Mouse (Mus musculus) liver, embryonic 13.5 days (tissue): Measurements from ENCODE around the gene H2-T3. TPM values are rescaled to one million over a fixed set of nuclear protein-coding genes. Genes with fewer than 3 reads are reported as not detected.
"Not testable (repeated sequence)": the region's sequence is repeated elsewhere in the genome, so short reads cannot be mapped to it uniquely, and the experiment has no call there.

Experiments used
- ATAC-seq: fragments of 200-750 bp; cut with Nextera tagmentation; 2 replicates; pipeline ENCODE4 v1.8.0; 2017; ENCODE audit warnings: low read depth, mild to moderate bottlenecking, moderate number of reproducible peaks, moderate library complexity
- DNase-seq: peaks from one replicate; pipeline ENCODE4 v3.0.0; 2022
- H3K27ac ChIP-seq: fragments of 300-500 bp; sonication (generic); 2 replicates; pipeline ENCODE4 v1.5.1; 2015; ENCODE audit warnings: moderate library complexity, mild to moderate bottlenecking, inconsistent platforms
- H3K27me3 ChIP-seq: fragments of 300-500 bp; sonication (generic); 2 replicates; pipeline ENCODE4 v1.6.1; 2015; ENCODE audit warnings: mild to moderate bottlenecking, inconsistent platforms
- H3K36me3 ChIP-seq: fragments of 300-500 bp; sonication (generic); 2 replicates; pipeline ENCODE4 v1.6.1; 2015; ENCODE audit warnings: mild to moderate bottlenecking, inconsistent platforms
- H3K4me1 ChIP-seq: fragments of 300-500 bp; sonication (generic); replicated peaks from 2 replicates; pipeline ENCODE4 v1.6.1; 2015; ENCODE audit warnings: inconsistent platforms
- H3K4me2 ChIP-seq: fragments of 300-500 bp; sonication (generic); 2 replicates; pipeline ENCODE4 v1.6.1; 2015; ENCODE audit warnings: inconsistent platforms, mild to moderate bottlenecking, moderate library complexity
- H3K4me3 ChIP-seq: fragments of 300-500 bp; sonication (generic); replicated peaks from 2 replicates; pipeline ENCODE4 v1.5.1; 2015; ENCODE audit warnings: mild to moderate bottlenecking, inconsistent platforms
- H3K9ac ChIP-seq: fragments of 300-500 bp; sonication (generic); 2 replicates; pipeline ENCODE4 v1.6.1; 2015; ENCODE audit warnings: mild to moderate bottlenecking, inconsistent platforms
- H3K9me3 ChIP-seq: fragments of 300-500 bp; sonication (generic); replicated peaks from 2 replicates; pipeline ENCODE4 v1.6.1; 2016; ENCODE audit warnings: inconsistent platforms
- WGBS: fragments of 180-500 bp; shearing (Covaris S2); methylation state at CpG from one replicate; pipeline ENCODE4 v1.1.7; 2015; ENCODE audit not compliant: insufficient replicate concordance; 5-methylcytosine and 5-hydroxymethylcytosine counted together
- polyA plus RNA-seq: library from polyadenylated mRNA; unstranded; fragments of >200 nt; fragmentation: Nextera tagmentation; extraction: Ambion mirVana; gene quantifications from 2 replicates; pipeline ENCODE4 v1.2.1, GENCODE M21; 2015

Gene H2-T3
- polyA plus RNA-seq, result not detected in 2 replicates

- Histone ChIP-seq H3K27me3 (peaks cover 41% of the 10 kb centered on the region), H3K9ac (no peak within 1 kb of the TSS)
- 48% methylated on average over 2 of the region's 2 CpGs for WGBS
Measured at GRCm38 (mm10) chr17:36190169-36190507, at the start of gene H2-T3. Gene H2-T3, minus strand, starts transcription at chr17:36190287.

DNA sequence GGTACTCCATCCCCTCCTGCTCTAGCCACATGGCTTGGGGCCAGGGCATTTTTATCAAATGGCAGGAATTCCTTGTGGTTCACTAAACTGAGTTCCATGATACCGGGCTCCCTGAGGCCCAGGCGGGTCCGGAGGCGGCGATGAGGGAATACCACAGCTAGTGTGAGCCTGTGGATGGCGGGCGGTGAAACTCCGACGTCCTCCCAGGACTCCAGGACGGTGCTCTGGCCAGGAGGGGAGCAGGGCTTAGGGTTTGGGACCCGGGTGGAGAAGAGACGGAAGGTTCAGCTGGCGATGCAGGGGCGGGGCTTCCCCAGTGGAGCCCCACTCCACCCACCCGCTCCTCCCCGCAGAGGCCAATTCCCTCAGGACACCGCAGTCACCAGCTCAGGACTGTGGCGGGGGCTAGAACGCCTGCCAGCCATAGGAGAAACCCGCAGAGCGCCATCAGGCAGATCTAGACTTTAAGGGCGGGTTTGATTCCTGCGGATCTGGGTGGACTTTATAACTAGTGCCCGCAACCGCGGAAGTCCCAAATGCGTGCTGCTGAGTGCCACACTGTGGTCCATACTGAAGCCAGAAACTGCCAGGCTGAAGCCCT lies 47.3 kb upstream of the H2-T3 start:
- no peak overlapping the region for H3K27ac ChIP-seq
- peak overlapping the region; percentile 29 for H3K4me3 ChIP-seq
- WGBS, result 5% methylated on average over 27 of the region's 27 CpGs
- H3K4me1 ChIP-seq, result no peaks in the 10 kb centered on the region
- peaks cover 66% of the 10 kb centered on the region for H3K27me3 ChIP-seq
- ATAC-seq (no peak), DNase-seq (no peak)
- H3K9me3 ChIP-seq, result no peaks in the 10 kb centered on the region
- H3K4me2 ChIP-seq, result peak overlapping the region; percentile 53
- no peak overlapping the region for H3K9ac ChIP-seq
- no peaks in the 10 kb centered on the region for H3K36me3 ChIP-seq

More at GRCm38 (mm10) chr17:36190169-36190507, at the start of gene H2-T3:
- H3K27ac ChIP-seq, result no peak within 1 kb of the TSS
- H3K4me2 ChIP-seq, result no peak within 1 kb of the TSS
- no peak for DNase-seq
- ATAC-seq, result no peak
- no peaks in the 10 kb centered on the region for H3K36me3 ChIP-seq
- no peak within 1 kb of the TSS for H3K4me3 ChIP-seq
- no peaks in the 10 kb centered on the region for H3K4me1 ChIP-seq
- no peaks in the 10 kb centered on the region for H3K9me3 ChIP-seq

GRCm38 (mm10) chr17:36235300-36235699 lies 45.2 kb upstream of the H2-T3 start:
- not testable (repeated sequence) for H3K4me1 ChIP-seq, ATAC-seq, H3K4me2 ChIP-seq, H3K36me3 ChIP-seq, H3K27ac ChIP-seq, H3K4me3 ChIP-seq, DNase-seq, H3K9me3 ChIP-seq, H3K9ac ChIP-seq
- WGBS, result 13% methylated on average over 9 of the region's 9 CpGs
- H3K27me3 ChIP-seq, result peaks cover 58% of the 10 kb centered on the region

- Histone ChIP-seq H3K36me3 (no peaks in the 10 kb centered on the region), H3K27ac (no peak overlapping the region), H3K9ac (no peak overlapping the region), H3K9me3 (no peaks in the 10 kb centered on the region), H3K4me1 (no peaks in the 10 kb centered on the region), H3K27me3 (peaks cover 50% of the 10 kb centered on the region), H3K4me3 (no peak overlapping the region), H3K4me2 (no peak overlapping the region)
- 59% methylated on average over 5 of the region's 5 CpGs for WGBS
- no peak for DNase-seq
- ATAC-seq, result no peak
Measured at GRCm38 (mm10) chr17:36233572-36233971, 43.5 kb upstream of the H2-T3 start.

GRCm38 (mm10) chr17:36231318-36231717 lies 41.2 kb upstream of the H2-T3 start:
- no peaks in the 10 kb centered on the region for H3K9me3 ChIP-seq
- H3K9ac ChIP-seq, result no peak overlapping the region
- no peaks in the 10 kb centered on the region for H3K36me3 ChIP-seq
- H3K4me2 ChIP-seq, result no peak overlapping the region
- WGBS, result 6% methylated on average over 36 of the region's 36 CpGs
- no peaks in the 10 kb centered on the region for H3K4me1 ChIP-seq
- H3K4me3 ChIP-seq, result no peak overlapping the region
- H3K27ac ChIP-seq, result no peak overlapping the region
- ATAC-seq (no peak), DNase-seq (peak; percentile 8)
- peaks cover 29% of the 10 kb centered on the region for H3K27me3 ChIP-seq

DNA sequence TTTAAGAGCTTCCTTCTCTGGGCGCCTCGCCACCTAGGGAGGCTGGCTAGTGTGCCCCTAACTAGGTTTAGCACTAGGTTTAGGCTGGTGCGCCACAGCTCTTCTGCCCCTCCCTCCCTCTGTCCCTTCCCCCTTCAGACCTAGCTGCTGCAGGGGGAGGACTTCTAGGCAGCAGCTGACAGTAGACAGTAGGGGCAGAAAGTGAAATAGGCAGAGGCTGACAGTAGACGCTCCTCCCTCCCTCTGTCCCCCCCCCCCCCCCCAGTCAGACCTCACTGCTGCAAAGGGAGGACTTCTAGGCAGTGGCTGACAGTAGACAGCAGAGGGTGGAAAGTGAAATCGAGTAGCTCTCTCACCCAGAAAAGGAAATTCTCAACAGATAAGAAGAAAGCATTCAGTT lies 39.0 kb upstream of the H2-T3 start:
- H3K27ac ChIP-seq, result no peak overlapping the region
- peaks cover 29% of the 10 kb centered on the region for H3K27me3 ChIP-seq
- H3K4me2 ChIP-seq, result no peak overlapping the region
- ATAC-seq, result no peak
- no peaks in the 10 kb centered on the region for H3K9me3 ChIP-seq
- H3K4me1 ChIP-seq, result no peaks in the 10 kb centered on the region
- DNase-seq, result no peak
- no peak overlapping the region for H3K9ac ChIP-seq
- 6% methylated on average over 5 of the region's 5 CpGs for WGBS
- no peaks in the 10 kb centered on the region for H3K36me3 ChIP-seq
- H3K4me3 ChIP-seq, result no peak overlapping the region

DNA sequence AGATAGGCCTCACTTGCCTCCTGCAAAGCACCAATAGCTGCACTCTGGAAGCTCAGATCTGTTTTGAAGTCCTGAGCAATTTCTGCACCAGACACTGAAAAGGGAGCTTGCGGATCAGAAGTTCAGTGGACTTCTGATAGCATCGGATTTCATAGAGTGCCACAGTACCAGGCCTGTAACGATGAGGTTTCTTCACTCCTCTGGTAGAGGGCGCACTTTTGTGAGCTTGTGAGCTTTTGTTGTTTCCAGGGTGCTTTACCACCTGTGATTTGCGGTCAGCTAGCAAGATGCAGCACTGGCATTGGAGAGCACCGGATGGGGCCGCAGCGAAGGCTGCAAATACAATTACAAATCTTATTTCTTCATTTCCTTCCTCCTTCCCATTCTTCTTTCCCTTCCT lies 36.8 kb upstream of the H2-T3 start:
- DNase-seq (no peak), ATAC-seq (no peak)
- Histone ChIP-seq H3K9me3 (no peaks in the 10 kb centered on the region), H3K27ac (no peak overlapping the region), H3K4me3 (no peak overlapping the region), H3K4me2 (no peak overlapping the region), H3K4me1 (no peaks in the 10 kb centered on the region), H3K9ac (no peak overlapping the region), H3K27me3 (peaks cover 27% of the 10 kb centered on the region), H3K36me3 (no peaks in the 10 kb centered on the region)
- 18% methylated on average over 8 of the region's 8 CpGs for WGBS

GRCm38 (mm10) chr17:36225231-36225824 lies 35.2 kb upstream of the H2-T3 start:
- H3K9ac ChIP-seq, result no peak overlapping the region
- no peak overlapping the region for H3K4me3 ChIP-seq
- H3K9me3 ChIP-seq, result no peaks in the 10 kb centered on the region
- no peak overlapping the region for H3K4me2 ChIP-seq
- no peaks in the 10 kb centered on the region for H3K4me1 ChIP-seq
- WGBS, result 20% methylated on average over 9 of the region's 9 CpGs
- H3K36me3 ChIP-seq, result no peaks in the 10 kb centered on the region
- DNase-seq (no peak), ATAC-seq (no peak)
- H3K27me3 ChIP-seq, result peaks cover 41% of the 10 kb centered on the region
- no peak overlapping the region for H3K27ac ChIP-seq

DNA sequence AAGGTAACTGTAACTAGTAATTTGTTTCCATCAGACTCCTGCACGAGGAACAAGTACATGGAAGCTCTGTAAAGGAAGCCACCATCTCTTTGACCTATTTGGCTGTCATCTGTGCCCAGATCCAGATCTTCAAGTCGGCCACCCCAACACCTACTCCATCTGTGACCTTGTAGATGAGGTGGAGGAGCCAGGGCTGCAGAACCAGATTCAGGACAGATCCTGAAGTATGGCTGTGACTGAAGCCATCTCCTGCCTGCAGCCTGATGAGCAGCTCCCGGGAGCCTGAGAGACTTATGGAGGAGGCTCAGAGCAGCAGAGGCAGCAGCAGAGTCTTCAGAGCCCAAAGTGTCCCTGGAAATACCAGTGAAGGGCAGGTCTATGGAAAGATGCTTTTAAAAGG lies 34.4 kb upstream of the H2-T3 start:
- no peaks in the 10 kb centered on the region for H3K36me3 ChIP-seq
- DNase-seq (no peak), ATAC-seq (no peak)
- H3K4me2 ChIP-seq, result no peak overlapping the region
- H3K27ac ChIP-seq, result no peak overlapping the region
- H3K9me3 ChIP-seq, result no peaks in the 10 kb centered on the region
- H3K27me3 ChIP-seq, result peaks cover 46% of the 10 kb centered on the region
- H3K4me1 ChIP-seq, result no peaks in the 10 kb centered on the region
- H3K9ac ChIP-seq, result no peak overlapping the region
- WGBS, result 32% methylated on average over 3 of the region's 3 CpGs
- H3K4me3 ChIP-seq, result no peak overlapping the region

- Histone ChIP-seq H3K4me2 (no peak overlapping the region), H3K36me3 (no peaks in the 10 kb centered on the region), H3K9me3 (no peaks in the 10 kb centered on the region), H3K4me3 (no peak overlapping the region), H3K4me1 (no peaks in the 10 kb centered on the region), H3K27me3 (peaks cover 80% of the 10 kb centered on the region), H3K27ac (no peak overlapping the region), H3K9ac (no peak overlapping the region)
- ATAC-seq (no peak), DNase-seq (no peak)
- 44% methylated on average over 5 of the region's 5 CpGs for WGBS
Measured at GRCm38 (mm10) chr17:36218594-36219155, 28.6 kb upstream of the H2-T3 start.

GRCm38 (mm10) chr17:36215586-36215985 lies 25.5 kb upstream of the H2-T3 start:
- H3K27ac ChIP-seq, result no peak overlapping the region
- no peaks in the 10 kb centered on the region for H3K9me3 ChIP-seq
- H3K4me2 ChIP-seq, result no peak overlapping the region
- H3K36me3 ChIP-seq, result no peaks in the 10 kb centered on the region
- 4% methylated on average over 20 of the region's 20 CpGs for WGBS
- H3K9ac ChIP-seq, result no peak overlapping the region
- H3K4me1 ChIP-seq, result no peaks in the 10 kb centered on the region
- no peak for DNase-seq
- H3K4me3 ChIP-seq, result no peak overlapping the region
- ATAC-seq, result no peak
- H3K27me3 ChIP-seq, result peaks cover 83% of the 10 kb centered on the region

GRCm38 (mm10) chr17:36206846-36207245 lies 16.8 kb upstream of the H2-T3 start:
- no peaks in the 10 kb centered on the region for H3K36me3 ChIP-seq
- H3K27ac ChIP-seq, result no peak overlapping the region
- no peaks in the 10 kb centered on the region for H3K4me1 ChIP-seq
- peaks cover 75% of the 10 kb centered on the region for H3K27me3 ChIP-seq
- no peak overlapping the region for H3K4me2 ChIP-seq
- no peaks in the 10 kb centered on the region for H3K9me3 ChIP-seq
- DNase-seq, result no peak
- no peak overlapping the region for H3K4me3 ChIP-seq
- ATAC-seq, result no peak
- H3K9ac ChIP-seq, result no peak overlapping the region
